Comparison of ENCODE assay signal across 20 mouse cellular contexts in genomic region chr2:116818550-116818949, GRCm38 (mm10). TPM values are rescaled to one million over a fixed set of nuclear protein-coding genes. Genes with fewer than 3 reads are reported as not detected.
DNase-seq lines count a peak whose midpoint lies in the region; ATAC-seq and TF ChIP-seq lines count a peak whose summit lies in the region.
"Had no signal": no experiment of that assay in that cellular context is flagged by ENCODE, and none has a peak within 500 bp of the region (broad histone marks: within the 10 kb centered on the region; RNA-seq: fewer than 3 reads in every experiment).

No protein-coding gene starts in this region.

- ATAC-seq in forebrain, postnatal 0 days, result no peak
- no peak for ATAC-seq in forebrain, embryonic 11.5 days (replicated peaks; ENCODE audit: low FRiP score)
- ATAC-seq in hindbrain, embryonic 12.5 days (ENCODE audit: low FRiP score), result no peak
- peak; percentile 54 for ATAC-seq in Patski
- no peak for ATAC-seq in midbrain, embryonic 12.5 days (ENCODE audit: low FRiP score, low read depth)

- peak overlapping the region; percentile 62 for H3K27ac ChIP-seq in forebrain, postnatal 0 days (ENCODE audit: low read depth, low read length)
- H3K27ac ChIP-seq in forebrain, embryonic 11.5 days (ENCODE audit: low read depth, low read length), result no peak overlapping the region
- peak overlapping the region; percentile 64; the same call in 1 of the 2 replicates for H3K27ac ChIP-seq in hindbrain, embryonic 12.5 days
- H3K27ac ChIP-seq in hindbrain, embryonic 10.5 days, result no peak overlapping the region
- peak overlapping the region; percentile 71 for H3K27ac ChIP-seq in midbrain, embryonic 12.5 days (replicated peaks)
- H3K27ac ChIP-seq: kidney, embryonic 15.5 days; layer of hippocampus, adult 2 months had no signal

- H3K4me2 ChIP-seq in forebrain, postnatal 0 days (ENCODE audit: low read depth), result no peak overlapping the region
- H3K4me2 ChIP-seq in forebrain, embryonic 11.5 days (ENCODE audit: low read depth, low read length, severe bottlenecking), result no peak overlapping the region
- no peak overlapping the region for H3K4me2 ChIP-seq in hindbrain, embryonic 12.5 days (replicated peaks)
- peak overlapping the region; percentile 23; the same call in 1 of the 2 replicates for H3K4me2 ChIP-seq in midbrain, embryonic 12.5 days (replicated peaks)

- no peak overlapping the region for H3K4me3 ChIP-seq in forebrain, postnatal 0 days (ENCODE audit: low read depth, low read length)
- no peak overlapping the region for H3K4me3 ChIP-seq in forebrain, embryonic 11.5 days (ENCODE audit: low read depth, low read length)
- H3K4me3 ChIP-seq in hindbrain, embryonic 12.5 days, result no peak overlapping the region
- H3K4me3 ChIP-seq in hindbrain, embryonic 10.5 days, result no peak overlapping the region
- H3K4me3 ChIP-seq in midbrain, embryonic 12.5 days, result no peak overlapping the region
- H3K4me3 ChIP-seq: kidney, embryonic 15.5 days; layer of hippocampus, adult 2 months; neural tube, embryonic 13.5 days had no signal

- POLR2A ChIA-PET in Patski (lab: Charles Lee), result interaction anchor here (0.6 kb wide), 1 partner anchor 88 kb away, joined by 3 read pairs; no protein-coding TSS in a partner anchor

- in situ Hi-C loops in Patski (cut with MboI; ENCODE audit: low pct_unique_long_range_greater_than_20kb), result no loop called here

- H3K27me3 ChIP-seq in forebrain, postnatal 0 days (ENCODE audit: insufficient read depth, low read length), result no peaks in the 10 kb centered on the region
- H3K27me3 ChIP-seq in forebrain, embryonic 11.5 days (ENCODE audit: control insufficient read depth, insufficient read depth, low read length), result no peaks in the 10 kb centered on the region; the same call in 1 of the 2 replicates
- no peaks in the 10 kb centered on the region for H3K27me3 ChIP-seq in hindbrain, embryonic 12.5 days
- peaks cover 3% of the 10 kb centered on the region; the same call in 1 of the 2 replicates for H3K27me3 ChIP-seq in hindbrain, embryonic 10.5 days (ENCODE audit: insufficient read depth, poor library complexity, severe bottlenecking)
- peaks cover 5% of the 10 kb centered on the region for H3K27me3 ChIP-seq in Patski
- peaks cover 4% of the 10 kb centered on the region for H3K27me3 ChIP-seq in midbrain, embryonic 12.5 days
- H3K27me3 ChIP-seq: kidney, embryonic 15.5 days; neural tube, embryonic 13.5 days had no signal

- no peaks in the 10 kb centered on the region for H3K36me3 ChIP-seq in forebrain, postnatal 0 days (ENCODE audit: insufficient read depth)
- H3K36me3 ChIP-seq in forebrain, embryonic 11.5 days (ENCODE audit: control insufficient read depth, insufficient read depth, low read length), result no peaks in the 10 kb centered on the region
- H3K36me3 ChIP-seq in hindbrain, embryonic 12.5 days, result no peaks in the 10 kb centered on the region
- no peaks in the 10 kb centered on the region for H3K36me3 ChIP-seq in hindbrain, embryonic 10.5 days
- H3K36me3 ChIP-seq in midbrain, embryonic 12.5 days, result no peaks in the 10 kb centered on the region
- H3K36me3 ChIP-seq: kidney, embryonic 15.5 days; neural tube, embryonic 13.5 days had no signal

- no peak for DNase-seq in forebrain, postnatal 0 days
- no peak for DNase-seq in forebrain, embryonic 11.5 days (ENCODE audit: low spot score)
- no peak for DNase-seq in hindbrain, embryonic 10.5 days (ENCODE audit: low spot score)
- DNase-seq in Patski (ENCODE audit: low read depth, low spot score), result no peak
- DNase-seq in layer of hippocampus, postnatal 14 days (ENCODE audit: low spot score in 2 of 2), result no peak
- no peak for DNase-seq in gastrocnemius, postnatal 25 days
- DNase-seq: adrenal gland, postnatal 10 days; B cell, adult 2 months; cerebellum, adult 9-11 months; embryo, embryonic 11 days; lung, postnatal 14 days had no signal

- H3K9ac ChIP-seq in forebrain, postnatal 0 days, result peak overlapping the region; percentile 25; the same call in 1 of the 2 replicates
- H3K9ac ChIP-seq in forebrain, embryonic 11.5 days (ENCODE audit: low read length), result no peak overlapping the region
- no peak overlapping the region for H3K9ac ChIP-seq in hindbrain, embryonic 12.5 days
- H3K9ac ChIP-seq in midbrain, embryonic 12.5 days (replicated peaks), result no peak overlapping the region
- H3K9ac ChIP-seq: kidney, embryonic 15.5 days had no signal

- CTCF ChIA-PET in Patski (lab: Charles Lee), result no interaction called here

- WGBS in forebrain, postnatal 0 days, result 49% methylated on average over 2 of the region's 2 CpGs
- 44% methylated on average over 2 of the region's 2 CpGs for WGBS in forebrain, embryonic 11.5 days
- WGBS in hindbrain, embryonic 12.5 days, result 52% methylated on average over 2 of the region's 2 CpGs
- 60% methylated on average over 2 of the region's 2 CpGs for WGBS in hindbrain, embryonic 10.5 days
- WGBS in midbrain, embryonic 12.5 days, result 35% methylated on average over 2 of the region's 2 CpGs

- H3K4me1 ChIP-seq in forebrain, postnatal 0 days (ENCODE audit: insufficient read depth), result peaks cover 15% of the 10 kb centered on the region
- no peaks in the 10 kb centered on the region; the same call in 1 of the 2 replicates for H3K4me1 ChIP-seq in forebrain, embryonic 11.5 days (replicated peaks; ENCODE audit: control insufficient read depth, insufficient read depth, low read length)
- H3K4me1 ChIP-seq in hindbrain, embryonic 12.5 days, result peaks cover 7% of the 10 kb centered on the region
- peaks cover 22% of the 10 kb centered on the region for H3K4me1 ChIP-seq in hindbrain, embryonic 10.5 days (replicated peaks)
- H3K4me1 ChIP-seq in midbrain, embryonic 12.5 days, result peaks cover 42% of the 10 kb centered on the region

- TF ChIP-seq CTCF in forebrain, postnatal 0 days (IDR thresholded peaks at IDR 0.05; ENCODE audit: low read depth), result no peak
- no peak for TF ChIP-seq CTCF in Patski (IDR thresholded peaks at IDR 0.05)

- no peaks in the 10 kb centered on the region for H3K9me3 ChIP-seq in forebrain, postnatal 0 days (ENCODE audit: low read length)
- H3K9me3 ChIP-seq in forebrain, embryonic 11.5 days (ENCODE audit: control insufficient read depth, low read length), result no peaks in the 10 kb centered on the region
- H3K9me3 ChIP-seq in hindbrain, embryonic 12.5 days (replicated peaks), result no peaks in the 10 kb centered on the region
- H3K9me3 ChIP-seq in hindbrain, embryonic 10.5 days, result no peaks in the 10 kb centered on the region
- H3K9me3 ChIP-seq in midbrain, embryonic 12.5 days, result no peaks in the 10 kb centered on the region
- H3K9me3 ChIP-seq: kidney, embryonic 15.5 days; neural tube, embryonic 13.5 days had no signal

RNA-seq across cellular contexts. Expression of gene Tmco5, which starts 59.9 kb away (rescaled TPM):
- total RNA-seq in forebrain, postnatal 0 days (2014; rRNA removed), result not detected in 2 replicates
- polyA plus RNA-seq in forebrain, postnatal 0 days (2015; fragmentation: Nextera tagmentation; extraction: Ambion mirVana), result 0.20 and 0.21 TPM in 2 replicates
- not detected in 2 replicates for polyA plus RNA-seq in forebrain, embryonic 11.5 days (2014; fragmentation: Nextera tagmentation; extraction: Ambion mirVana)
- polyA plus RNA-seq in hindbrain, embryonic 12.5 days (2016; fragmentation: Nextera tagmentation; extraction: Ambion mirVana), result not detected in 2 replicates
- not detected in 2 replicates for polyA plus RNA-seq in hindbrain, embryonic 10.5 days (2016; fragmentation: Nextera tagmentation; extraction: Ambion mirVana)
- polyA plus RNA-seq in Patski (2021), result not detected
- not detected in 2 replicates for polyA plus RNA-seq in midbrain, embryonic 12.5 days (2016; fragmentation: Nextera tagmentation; extraction: Ambion mirVana)
- total RNA-seq in layer of hippocampus, postnatal 14 days (2021), result 1 to 10 TPM in 1 of 2 experiments, under 1 TPM in 1; 0.99 to 1.7 TPM
- total RNA-seq in gastrocnemius, postnatal 25 days (2021), result not detected
- total RNA-seq: adrenal gland, postnatal 10 days; ES-E14; gastrocnemius, adult 8-10 months; liver, adult 2 months had no signal
- polyA plus RNA-seq: kidney, embryonic 15.5 days; liver, adult 2 months; neural tube, embryonic 13.5 days; spleen, adult 2 months had no signal

Comparison
In these comparisons a context has a peak if more than half of its experiments do, and no peak if none do; other contexts are left out.
1. H3K27ac ChIP-seq: peak in forebrain, postnatal 0 days (single experiment), hindbrain, embryonic 12.5 days (single experiment) and midbrain, embryonic 12.5 days (single experiment); none in forebrain, embryonic 11.5 days (single experiment) and hindbrain, embryonic 10.5 days (single experiment).